Mouse (Mus musculus) embryonic facial prominence, embryonic 11.5 days (tissue): ENCODE measurements at regions not wholly inside any gene's neighbourhood (a gene's known extent, or its start where the extent isn't known, plus 50 kb on each side); places are given as distances from the start of the nearest gene placed in this dataset.

Source experiments
- ATAC-seq: fragments of 200-750 bp; cut with Nextera tagmentation; replicated peaks from 2 replicates; pipeline ENCODE4 v1.8.0; 2017; ENCODE audit warnings: low read depth; ENCODE audit not compliant: insufficient number of reproducible peaks, low FRiP score, low TSS enrichment
- DNase-seq: peaks from one replicate; pipeline ENCODE4 v3.0.0-alpha.2; 2015; ENCODE audit warnings: low spot score
- H3K27ac ChIP-seq: fragments of 300-500 bp; sonication (generic); replicated peaks from 2 replicates; pipeline ENCODE4 v1.5.1; 2014; ENCODE audit warnings: mild to moderate bottlenecking, low read depth, low read length, control low read depth
- H3K27me3 ChIP-seq: fragments of 300-500 bp; sonication (generic); 2 replicates; pipeline ENCODE4 v1.6.1; 2014; ENCODE audit warnings: mild to moderate bottlenecking, low read length, moderate library complexity, mixed read lengths; ENCODE audit not compliant: control insufficient read depth, insufficient read depth
- H3K36me3 ChIP-seq: fragments of 300-500 bp; sonication (generic); replicated peaks from 2 replicates; pipeline ENCODE4 v1.6.1; 2014; ENCODE audit warnings: low read depth, mild to moderate bottlenecking, low read length, moderate library complexity, mixed read lengths; ENCODE audit not compliant: control insufficient read depth, insufficient read depth
- H3K4me1 ChIP-seq: fragments of 300-500 bp; sonication (generic); 2 replicates; pipeline ENCODE4 v1.6.1; 2014; ENCODE audit warnings: low read length, mixed read lengths; ENCODE audit not compliant: control insufficient read depth, insufficient read depth
- H3K4me2 ChIP-seq: fragments of 300-500 bp; sonication (generic); 2 replicates; pipeline ENCODE4 v1.6.1; 2014; ENCODE audit warnings: low read depth, mild to moderate bottlenecking, control low read depth, low read length, moderate library complexity
- H3K4me3 ChIP-seq: fragments of 300-500 bp; sonication (generic); 2 replicates; pipeline ENCODE4 v1.5.1; 2014; ENCODE audit warnings: low read depth, low read length, control low read depth
- H3K9ac ChIP-seq: fragments of 300-500 bp; sonication (generic); replicated peaks from 2 replicates; pipeline ENCODE4 v1.6.1; 2014; ENCODE audit warnings: mild to moderate bottlenecking, control low read depth, low read length
- H3K9me3 ChIP-seq: fragments of 300-500 bp; sonication (generic); replicated peaks from 2 replicates; pipeline ENCODE4 v1.6.1; 2016; ENCODE audit warnings: mild to moderate bottlenecking, low read length, inconsistent platforms, mixed read lengths; ENCODE audit not compliant: control insufficient read depth
- WGBS: fragments of 180-500 bp; shearing (Covaris S2); extraction: QIAGEN DNeasy Blood & Tissue Kit; methylation state at CpG from one replicate; pipeline ENCODE4 v1.1.7; 2014; 5-methylcytosine and 5-hydroxymethylcytosine counted together

DNA sequence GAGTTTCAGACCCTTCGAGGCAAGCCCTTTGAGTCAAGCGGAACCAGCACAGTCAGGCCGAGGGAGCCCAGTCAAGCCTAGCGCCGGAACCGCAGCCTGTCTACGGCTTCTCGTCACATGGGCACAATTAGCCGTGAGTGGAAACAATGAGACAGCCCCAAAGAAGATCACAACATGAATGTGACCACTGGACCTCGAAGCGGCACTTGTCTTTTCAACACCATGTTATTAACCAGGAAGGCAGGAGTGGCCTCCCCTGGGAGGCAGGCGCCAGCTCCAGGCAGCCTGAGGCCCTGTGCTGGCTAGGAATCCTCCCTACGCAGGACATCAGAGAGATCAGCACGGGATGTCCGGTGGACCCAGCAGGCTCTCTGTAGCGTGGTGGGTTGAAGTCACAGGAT lies 97.4 kb upstream of the Oxgr1 start:
- 43% methylated on average over 16 of the region's 16 CpGs for WGBS
- DNase-seq (no peak), ATAC-seq (no peak)
- Histone ChIP-seq H3K27ac (no peak overlapping the region), H3K4me1 (peaks cover 4% of the 10 kb centered on the region; the same call in 1 of the 2 replicates), H3K27me3 (no peaks in the 10 kb centered on the region), H3K9ac (no peak overlapping the region), H3K4me3 (no peak overlapping the region), H3K4me2 (no peak overlapping the region), H3K9me3 (no peaks in the 10 kb centered on the region), H3K36me3 (no peaks in the 10 kb centered on the region)

DNA sequence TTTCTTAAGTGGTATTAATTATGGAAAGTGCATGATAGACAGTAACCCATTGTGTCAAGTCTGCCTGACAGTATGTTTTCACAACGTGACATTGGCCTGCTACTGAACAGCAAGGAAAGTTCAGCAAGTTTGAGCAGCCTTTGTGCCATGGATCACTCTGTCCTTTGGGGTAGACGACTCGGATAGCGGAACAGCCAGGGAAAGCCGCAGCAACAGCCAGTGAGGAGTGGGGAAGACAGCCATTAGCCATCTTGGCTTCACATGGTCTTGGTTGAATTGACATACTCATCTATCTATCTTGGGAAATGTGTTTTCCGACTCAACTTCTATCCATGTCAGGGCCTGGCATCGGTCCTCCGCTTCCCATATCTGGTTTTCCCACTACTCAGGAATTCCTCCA lies 98.0 kb upstream of the Oxgr1 start:
- no peaks in the 10 kb centered on the region for H3K27me3 ChIP-seq
- H3K9ac ChIP-seq: no peak overlapping the region
- no peak overlapping the region for H3K27ac ChIP-seq
- no peak for ATAC-seq
- no peaks in the 10 kb centered on the region for H3K36me3 ChIP-seq
- DNase-seq: no peak
- H3K4me3 ChIP-seq: no peak overlapping the region
- H3K9me3 ChIP-seq: no peaks in the 10 kb centered on the region
- no peak overlapping the region for H3K4me2 ChIP-seq
- peaks cover 4% of the 10 kb centered on the region; the same call in 1 of the 2 replicates for H3K4me1 ChIP-seq
- 84% methylated on average over 8 of the region's 8 CpGs for WGBS

DNA sequence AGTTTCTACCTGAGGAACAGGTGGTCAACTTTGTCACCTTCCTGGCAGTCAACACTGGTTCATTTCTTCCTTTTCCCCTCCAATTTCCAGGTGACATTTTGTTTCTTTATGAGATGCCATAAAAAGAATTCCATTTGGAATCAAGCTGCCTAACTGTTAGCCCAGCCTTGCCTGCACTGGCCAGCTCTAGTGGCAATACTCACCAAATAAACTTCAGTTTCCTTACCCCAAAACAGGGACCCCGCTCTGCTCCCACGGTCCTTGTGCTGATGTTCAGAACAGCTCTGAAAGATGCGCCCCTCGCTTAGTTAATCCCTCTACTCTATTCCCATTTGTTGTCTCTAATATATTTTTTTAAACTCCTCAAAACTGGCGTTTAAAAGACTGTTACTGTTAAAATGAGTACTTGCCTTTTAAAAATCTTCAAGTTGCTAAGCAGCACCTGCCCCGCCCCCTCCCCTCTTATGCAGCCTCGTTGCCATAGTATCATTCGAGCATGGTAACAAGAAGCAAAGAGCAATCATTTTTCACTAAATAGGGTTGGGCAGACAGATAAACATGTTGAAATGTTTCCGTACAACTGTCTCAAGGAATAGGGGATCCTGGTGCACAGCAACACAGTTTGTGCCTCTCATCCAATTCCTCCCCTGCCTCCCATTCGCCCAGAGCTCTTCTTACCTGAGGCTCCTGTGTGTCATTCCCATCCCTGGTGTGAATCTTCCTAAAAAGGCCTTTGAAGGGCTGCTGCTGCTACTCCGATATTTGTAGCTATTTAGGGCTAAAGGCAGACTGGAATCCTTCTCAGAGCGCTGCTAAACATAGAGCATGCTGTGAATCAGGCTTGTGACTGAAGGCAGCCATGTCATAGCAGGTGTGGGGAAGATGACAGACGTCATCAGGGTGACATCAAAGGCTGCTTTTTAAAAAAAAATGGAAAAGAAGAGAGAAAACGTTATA lies 98.8 kb upstream of the Oxgr1 start:
- 79% methylated on average over 14 of the region's 14 CpGs for WGBS
- ATAC-seq (no peak), DNase-seq (no peak)
- Histone ChIP-seq H3K27me3 (no peaks in the 10 kb centered on the region), H3K27ac (no peak overlapping the region), H3K4me3 (no peak overlapping the region), H3K9ac (no peak overlapping the region), H3K36me3 (no peaks in the 10 kb centered on the region), H3K4me2 (no peak overlapping the region), H3K9me3 (no peaks in the 10 kb centered on the region), H3K4me1 (peaks cover 4% of the 10 kb centered on the region; the same call in 1 of the 2 replicates)

DNA sequence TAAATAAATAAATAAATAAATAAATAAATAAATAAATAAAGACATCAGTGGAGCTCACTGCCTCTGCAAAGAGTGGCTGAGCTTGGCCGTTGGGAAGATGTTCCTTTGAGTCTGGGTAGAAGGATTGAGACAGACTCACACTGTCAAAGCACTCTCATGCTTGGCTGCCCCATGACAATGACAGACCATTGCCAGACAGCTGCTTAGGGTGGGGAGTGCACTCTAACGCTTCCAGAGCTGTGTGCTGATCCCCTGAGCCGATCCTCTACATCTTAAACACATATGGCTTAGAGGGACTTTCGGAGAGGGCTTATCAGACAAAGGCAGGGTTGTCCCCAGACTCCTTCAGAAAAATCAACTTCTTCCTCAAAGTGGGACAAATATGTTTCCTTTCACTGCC lies 100.0 kb upstream of the Oxgr1 start:
- Histone ChIP-seq H3K9ac (no peak overlapping the region), H3K9me3 (no peaks in the 10 kb centered on the region), H3K4me2 (no peak overlapping the region), H3K36me3 (no peaks in the 10 kb centered on the region), H3K27me3 (no peaks in the 10 kb centered on the region), H3K27ac (no peak overlapping the region), H3K4me1 (peaks cover 4% of the 10 kb centered on the region), H3K4me3 (no peak overlapping the region)
- no peak for DNase-seq
- 22% methylated on average over 4 of the region's 4 CpGs for WGBS
- ATAC-seq: no peak

DNA sequence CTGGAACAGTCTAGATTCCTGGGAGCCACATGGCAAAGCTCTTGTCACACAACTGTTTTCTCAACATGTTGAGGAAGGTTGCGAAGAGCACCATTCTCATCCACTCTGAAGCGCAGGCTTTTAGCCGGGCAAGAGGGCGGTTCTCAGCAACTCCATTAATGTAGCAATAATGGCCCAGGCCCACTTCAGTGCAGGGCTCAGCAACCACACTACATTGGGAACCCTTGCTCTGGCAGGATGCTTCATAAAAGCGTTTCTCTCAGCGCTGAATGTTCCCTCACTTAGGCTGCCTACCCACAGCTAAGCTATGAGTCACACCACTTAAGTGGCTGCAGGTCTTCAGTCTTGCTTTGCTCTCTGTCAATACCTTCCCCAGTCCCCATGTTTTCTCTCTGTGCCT lies 102.2 kb upstream of the Oxgr1 start:
- no peak overlapping the region for H3K4me2 ChIP-seq
- H3K36me3 ChIP-seq: no peaks in the 10 kb centered on the region
- no peak overlapping the region for H3K4me3 ChIP-seq
- no peak overlapping the region for H3K27ac ChIP-seq
- 92% methylated on average over 6 of the region's 6 CpGs for WGBS
- H3K9me3 ChIP-seq: no peaks in the 10 kb centered on the region
- H3K27me3 ChIP-seq: no peaks in the 10 kb centered on the region
- DNase-seq (no peak), ATAC-seq (no peak)
- peaks cover 4% of the 10 kb centered on the region for H3K4me1 ChIP-seq
- no peak overlapping the region for H3K9ac ChIP-seq

DNA sequence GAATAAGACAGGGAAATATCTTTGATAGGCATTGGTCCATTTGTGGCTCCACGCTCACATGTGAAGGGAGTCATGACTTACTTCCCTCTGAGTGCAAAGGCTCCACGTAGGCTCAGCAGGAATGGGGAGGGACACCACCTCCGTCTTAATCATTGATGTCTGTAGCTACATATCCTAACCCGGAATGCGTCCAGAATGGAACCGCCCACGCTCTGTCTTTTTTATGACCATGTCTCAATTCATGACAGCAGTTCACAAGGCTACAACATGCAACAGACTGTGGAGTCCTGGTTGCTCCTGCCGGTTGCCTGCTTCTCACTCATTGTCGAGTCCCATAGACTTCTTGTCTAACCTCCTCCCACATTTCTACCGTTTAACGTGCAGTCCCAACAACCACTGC lies 104.1 kb upstream of the Oxgr1 start:
- no peaks in the 10 kb centered on the region for H3K27me3 ChIP-seq
- no peak overlapping the region for H3K4me3 ChIP-seq
- no peak overlapping the region for H3K27ac ChIP-seq
- H3K4me2 ChIP-seq: no peak overlapping the region
- H3K4me1 ChIP-seq: no peaks in the 10 kb centered on the region; the same call in 1 of the 2 replicates
- no peak for ATAC-seq
- H3K36me3 ChIP-seq: no peaks in the 10 kb centered on the region
- WGBS: 82% methylated on average over 11 of the region's 11 CpGs
- no peak for DNase-seq
- no peak overlapping the region for H3K9ac ChIP-seq
- no peaks in the 10 kb centered on the region for H3K9me3 ChIP-seq

DNA sequence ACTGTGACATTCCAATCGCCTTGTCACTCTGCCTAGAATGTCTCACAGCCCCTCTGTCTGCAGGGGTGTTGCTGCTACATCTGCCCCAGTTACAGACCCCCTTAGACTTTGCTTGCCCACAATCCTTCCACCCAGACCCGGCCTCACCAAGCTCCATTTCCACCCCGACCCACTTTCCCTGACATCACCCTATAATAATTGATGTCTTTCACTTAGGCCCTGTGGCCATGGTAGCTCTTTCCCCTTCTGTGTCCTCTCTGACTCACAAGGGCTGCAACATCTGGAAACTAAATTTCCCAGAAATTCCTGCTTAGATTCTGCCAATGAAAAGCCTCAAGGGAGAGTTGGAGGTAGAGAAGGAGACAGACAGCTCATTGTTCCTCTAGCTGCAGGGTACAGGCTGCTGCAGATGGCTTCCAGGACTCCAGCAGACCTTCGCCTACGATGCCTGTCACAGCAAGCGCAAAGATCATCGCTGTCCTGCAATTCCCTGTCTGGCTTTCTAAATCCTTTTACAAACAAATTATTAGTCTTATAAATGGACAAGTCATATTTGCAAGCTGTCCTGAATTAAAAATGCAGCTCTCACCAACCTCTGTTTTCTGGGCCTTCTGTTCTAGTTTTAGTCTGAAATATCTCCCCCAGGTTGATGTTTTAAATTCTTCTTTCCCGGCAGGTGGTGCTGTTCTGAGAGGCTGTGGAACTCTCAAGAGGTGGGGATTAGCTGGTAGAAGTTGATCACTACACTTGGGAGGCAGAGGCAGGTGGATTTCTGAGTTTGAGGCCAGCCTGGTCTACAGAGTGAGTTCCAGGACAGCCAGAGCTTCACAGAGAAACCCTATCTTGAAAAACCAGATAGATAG lies 104.9 kb upstream of the Oxgr1 start:
- no peak overlapping the region for H3K27ac ChIP-seq
- WGBS: 39% methylated on average over 8 of the region's 8 CpGs

More for the DNA sequence above, 104.9 kb upstream of the Oxgr1 start:
- ATAC-seq (0 out of 2 replicates have a peak, but pooled peaks have one; percentile 30), DNase-seq (peak; percentile 60)
- H3K9me3 ChIP-seq: no peaks in the 10 kb centered on the region
- H3K4me2 ChIP-seq: no peak overlapping the region
- H3K36me3 ChIP-seq: no peaks in the 10 kb centered on the region
- H3K9ac ChIP-seq: no peak overlapping the region
- no peaks in the 10 kb centered on the region; the same call in 1 of the 2 replicates for H3K4me1 ChIP-seq
- no peaks in the 10 kb centered on the region for H3K27me3 ChIP-seq
- no peak overlapping the region for H3K4me3 ChIP-seq
